Mouse (Mus musculus) lung, adult 2 months (tissue): ENCODE results near the gene Tm6sf1. TPM values are rescaled to one million over a fixed set of nuclear protein-coding genes. Genes with fewer than 3 reads are reported as not detected.

Experiments used
- DNase-seq: peaks from one replicate; pipeline ENCODE4 v3.0.0; 2022
- H3K4me1 ChIP-seq: fragments of 200-500 bp; 2 replicates; pipeline ENCODE4 v1.6.1; 2011; ENCODE audit warnings: low read length; ENCODE audit not compliant: control insufficient read depth, insufficient read depth
- H3K4me3 ChIP-seq: fragments of 200-500 bp; replicated peaks from 2 replicates; pipeline ENCODE3; 2011; ENCODE audit warnings: low read depth, mild to moderate bottlenecking, control low read depth, low read length; ENCODE audit errors: extremely low read depth
- CTCF ChIP-seq: fragments of 200-500 bp; IDR thresholded peaks from 2 replicates; pipeline ENCODE4 v1.5.1; 2011; ENCODE audit warnings: mild to moderate bottlenecking, low read length, control low read depth; ENCODE audit not compliant: insufficient read depth
- POLR2A ChIP-seq: fragments of 200-500 bp; IDR thresholded peaks from 2 replicates; pipeline ENCODE4 v1.6.1; 2011; ENCODE audit warnings: low read depth, mild to moderate bottlenecking, control low read depth, low read length, borderline replicate concordance; ENCODE audit errors: extremely low read depth
- WGBS: fragments of 180-500 bp; shearing (Covaris S2); methylation state at CpG from one replicate; pipeline ENCODE4 v1.1.7; 2018; 5-methylcytosine and 5-hydroxymethylcytosine counted together
- polyA plus RNA-seq: library from polyadenylated mRNA; depleted of rRNA; stranded (reverse); fragments of >200 nt; gene quantifications from 2 replicates; pipeline ENCODE4 v1.2.3, GENCODE M21; 2012

The Tm6sf1 gene
- polyA plus RNA-seq, 1 experiment = 82.3 TPM

DNA sequence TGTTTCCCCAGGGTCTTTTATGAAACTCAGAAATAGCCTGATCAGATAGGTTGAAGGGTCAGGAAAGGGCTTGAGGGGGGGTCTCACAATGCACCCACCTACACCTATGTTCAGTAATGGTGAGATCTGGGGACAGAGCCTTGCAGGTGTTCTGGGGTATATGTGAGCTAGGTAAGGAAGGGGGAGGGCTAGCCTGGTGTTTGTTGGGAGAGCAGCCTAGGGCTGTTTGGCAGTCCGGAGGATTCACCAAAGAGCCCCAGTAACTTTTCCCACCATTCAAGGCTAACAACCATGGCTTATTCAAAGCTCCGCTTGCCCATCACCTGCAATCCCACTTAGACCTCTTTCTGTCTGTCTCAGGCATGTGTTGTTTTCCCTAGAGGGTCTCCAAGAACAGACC lies 2.7 kb downstream of the Tm6sf1 start:
- TF ChIP-seq POLR2A (no peak), CTCF (no peak)
- WGBS = 88% methylated on average over 2 of the region's 2 CpGs
- no peak for DNase-seq
- no peak overlapping the region for H3K4me3 ChIP-seq
- peaks cover 9% of the 10 kb centered on the region; the same call in 1 of the 2 replicates for H3K4me1 ChIP-seq

DNA sequence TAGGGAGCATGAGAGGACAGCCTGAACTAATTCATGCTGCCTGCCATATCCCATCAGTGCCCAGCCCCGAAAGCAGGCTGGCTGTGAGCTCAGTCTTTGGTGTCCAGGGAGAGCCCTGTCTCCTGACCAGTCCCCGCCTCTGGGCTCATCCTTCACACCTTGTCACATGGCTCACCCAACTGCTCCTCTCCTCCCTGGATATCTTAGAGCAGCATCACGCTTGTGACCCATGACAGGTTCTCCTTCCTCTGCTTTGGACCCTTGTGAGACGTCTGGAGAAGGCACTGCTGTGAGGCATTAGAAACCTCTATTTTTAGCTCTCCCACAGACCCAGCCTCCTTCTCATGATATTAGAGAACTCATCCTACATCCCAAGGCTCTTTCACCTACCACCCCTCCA lies 3.1 kb downstream of the Tm6sf1 start:
- DNase-seq = no peak
- WGBS = 50% methylated on average over 4 of the region's 4 CpGs
- no peak for TF ChIP-seq POLR2A
- TF ChIP-seq CTCF = no peak
- peaks cover 9% of the 10 kb centered on the region; the same call in 1 of the 2 replicates for H3K4me1 ChIP-seq
- no peak overlapping the region for H3K4me3 ChIP-seq

DNA sequence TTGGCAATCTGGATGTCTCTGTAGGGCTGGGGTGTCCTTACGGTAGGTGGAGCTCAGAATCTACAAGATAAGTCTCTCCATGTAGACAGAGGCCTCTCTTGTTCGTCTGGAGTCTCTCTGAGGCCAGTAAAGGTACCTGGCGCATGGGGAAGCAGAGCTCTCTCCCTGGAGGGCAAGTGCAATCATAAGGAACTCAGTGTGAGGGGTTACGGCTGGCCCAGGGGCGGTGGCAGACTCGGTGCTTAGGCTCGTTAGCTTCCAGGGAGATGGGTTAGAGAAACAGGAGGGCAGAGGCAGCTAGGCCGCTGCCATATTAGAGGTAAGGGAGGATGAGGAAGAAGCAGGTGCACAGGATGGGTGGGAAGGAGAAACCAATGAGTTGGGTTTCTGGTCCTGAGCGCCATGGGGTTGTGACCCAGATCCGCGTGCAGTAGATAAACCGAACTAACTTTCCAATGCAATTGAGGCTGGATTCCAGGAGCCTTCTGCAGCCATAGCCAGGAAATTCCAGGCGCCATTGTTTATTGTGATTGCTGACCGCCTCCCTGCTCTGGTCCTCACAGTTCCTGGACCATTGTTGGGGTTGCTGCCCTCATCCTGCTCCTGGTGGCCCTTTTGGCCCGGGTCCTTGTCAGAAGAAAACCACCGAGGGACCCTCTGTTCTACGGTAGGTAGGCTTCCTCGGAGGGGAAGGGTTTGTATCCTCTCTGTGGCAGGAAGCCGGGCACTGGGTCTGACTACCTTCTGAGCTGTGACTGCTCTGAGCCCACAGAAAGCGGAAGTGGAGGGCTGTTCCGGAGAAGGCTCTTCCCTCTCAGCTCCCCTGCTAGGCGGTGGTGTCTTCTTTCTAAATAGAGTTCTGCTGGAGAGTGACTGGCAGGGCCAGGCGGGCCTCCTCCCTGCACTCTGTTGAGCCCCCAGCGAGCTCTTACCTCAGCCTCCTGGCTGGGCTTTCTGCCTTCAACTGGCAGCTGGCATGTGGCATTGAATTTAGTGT lies 4.1 kb downstream of the Tm6sf1 start:
- TF ChIP-seq POLR2A (peak; percentile 70; the same call in 1 of the 2 replicates), CTCF (no peak)
- Histone ChIP-seq H3K4me1 (peaks cover 13% of the 10 kb centered on the region; the same call in 1 of the 2 replicates), H3K4me3 (peak overlapping the region; percentile 17)
- 48% methylated on average over 24 of the region's 24 CpGs for WGBS
- peak; percentile 36 for DNase-seq

DNA sequence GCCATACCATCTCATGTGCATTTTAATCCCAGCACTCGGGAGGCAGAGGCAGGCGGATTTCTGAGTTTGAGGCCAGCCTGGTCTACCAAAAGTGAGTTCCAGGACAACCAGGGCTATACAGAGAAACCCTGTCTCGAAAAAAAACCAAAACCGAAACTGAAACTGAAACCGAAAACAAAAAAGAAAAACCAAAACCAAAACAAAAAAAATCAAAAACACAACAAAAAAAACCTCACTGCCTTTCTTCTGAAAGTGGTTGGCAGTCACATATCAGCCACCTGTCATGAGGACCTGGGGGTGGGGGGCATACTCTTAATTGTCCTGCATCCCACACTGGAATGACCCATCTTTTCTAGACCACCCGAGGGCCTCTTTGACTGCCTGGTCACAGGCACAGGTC lies 5.8 kb downstream of the Tm6sf1 start:
- H3K4me3 ChIP-seq = no peak overlapping the region
- DNase-seq = no peak
- H3K4me1 ChIP-seq = peaks cover 13% of the 10 kb centered on the region; the same call in 1 of the 2 replicates
- TF ChIP-seq CTCF (no peak), POLR2A (no peak)
- WGBS = 84% methylated on average over 6 of the region's 6 CpGs

DNA sequence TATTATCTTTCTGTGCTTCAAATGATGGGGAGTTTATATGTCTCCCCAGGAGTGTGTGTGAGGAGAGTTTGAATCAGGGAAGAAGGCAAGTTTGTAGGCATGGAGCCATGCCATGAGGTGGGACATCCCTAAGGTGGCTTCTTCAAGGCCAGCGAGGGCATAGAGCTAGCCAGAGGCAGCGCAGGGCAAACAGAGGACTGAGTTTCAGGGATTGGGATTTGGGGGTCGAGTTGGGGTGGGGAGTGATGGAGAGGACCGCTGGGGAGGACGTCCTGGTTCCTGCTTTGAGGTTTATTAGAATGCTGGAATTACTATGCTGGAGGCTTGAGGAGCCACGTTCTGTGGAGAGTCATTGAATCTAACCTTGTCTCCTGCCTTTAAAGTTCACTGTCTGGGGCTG lies 7.1 kb downstream of the Tm6sf1 start:
- 90% methylated on average over 6 of the region's 6 CpGs for WGBS
- Histone ChIP-seq H3K4me1 (peaks cover 12% of the 10 kb centered on the region; the same call in 1 of the 2 replicates), H3K4me3 (no peak overlapping the region)
- no peak for TF ChIP-seq CTCF
- no peak for DNase-seq

DNA sequence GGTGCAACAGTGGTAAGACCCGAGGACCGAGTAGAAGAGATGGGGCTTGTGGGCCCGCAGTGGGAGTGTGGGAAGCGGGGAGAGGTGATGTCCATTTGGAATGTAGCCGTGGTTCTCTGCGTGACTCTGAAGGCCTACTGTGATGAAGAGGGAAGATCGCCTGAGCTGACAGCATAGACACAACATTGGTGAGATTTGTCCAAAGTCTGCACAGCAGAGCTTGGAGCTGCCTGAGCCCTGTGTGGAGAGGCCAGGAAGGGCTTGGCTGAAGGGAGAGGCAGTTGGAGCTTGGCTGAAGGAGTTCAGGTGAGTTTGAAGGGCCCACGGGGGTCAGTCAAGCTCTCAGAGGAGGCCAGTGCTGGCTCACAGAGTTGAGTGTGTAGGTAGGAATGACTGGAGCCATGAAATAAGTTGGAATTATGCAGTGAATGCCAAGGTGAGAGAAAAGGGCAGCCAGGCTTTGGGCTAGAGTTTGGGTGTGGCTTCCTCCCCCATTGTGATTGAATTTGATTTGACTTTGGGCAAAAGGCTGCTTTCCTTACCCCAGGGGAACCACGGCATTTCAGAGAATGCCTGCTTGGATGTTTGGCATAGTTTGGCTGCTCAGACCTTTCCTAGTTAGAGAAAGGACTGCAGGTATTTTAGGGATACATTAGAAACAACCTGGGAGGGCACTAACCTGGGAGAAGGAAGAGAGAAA lies 8.6 kb downstream of the Tm6sf1 start:
- no peak overlapping the region for H3K4me3 ChIP-seq
- peaks cover 10% of the 10 kb centered on the region; the same call in 1 of the 2 replicates for H3K4me1 ChIP-seq
- DNase-seq = no peak
- TF ChIP-seq POLR2A (no peak), CTCF (no peak)
- 82% methylated on average over 9 of the region's 9 CpGs for WGBS

DNA sequence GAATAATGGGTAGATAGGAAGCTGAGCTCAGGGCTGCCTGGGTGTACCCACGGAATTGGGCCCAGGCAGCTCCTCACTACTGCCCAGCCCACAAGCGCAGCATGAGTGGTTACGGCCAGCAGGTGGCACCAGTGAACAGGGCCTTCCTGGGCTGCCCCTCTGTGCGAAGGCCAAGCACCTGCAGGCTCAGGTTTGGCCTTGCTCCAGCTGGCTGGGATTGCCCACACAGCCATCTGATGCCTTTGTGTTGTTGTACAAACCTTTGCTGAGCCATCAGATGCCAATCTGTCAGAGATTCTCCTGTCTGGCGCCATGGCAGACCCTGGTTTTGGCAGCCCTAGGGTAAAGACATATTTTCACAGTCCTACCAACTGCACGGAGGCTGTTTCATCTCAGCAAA lies 9.4 kb downstream of the Tm6sf1 start:
- Histone ChIP-seq H3K4me1 (peaks cover 11% of the 10 kb centered on the region; the same call in 1 of the 2 replicates), H3K4me3 (no peak overlapping the region)
- peak; percentile 81 for TF ChIP-seq CTCF
- no peak for TF ChIP-seq POLR2A
- 27% methylated on average over 6 of the region's 6 CpGs for WGBS
- DNase-seq = peak; percentile 68

DNA sequence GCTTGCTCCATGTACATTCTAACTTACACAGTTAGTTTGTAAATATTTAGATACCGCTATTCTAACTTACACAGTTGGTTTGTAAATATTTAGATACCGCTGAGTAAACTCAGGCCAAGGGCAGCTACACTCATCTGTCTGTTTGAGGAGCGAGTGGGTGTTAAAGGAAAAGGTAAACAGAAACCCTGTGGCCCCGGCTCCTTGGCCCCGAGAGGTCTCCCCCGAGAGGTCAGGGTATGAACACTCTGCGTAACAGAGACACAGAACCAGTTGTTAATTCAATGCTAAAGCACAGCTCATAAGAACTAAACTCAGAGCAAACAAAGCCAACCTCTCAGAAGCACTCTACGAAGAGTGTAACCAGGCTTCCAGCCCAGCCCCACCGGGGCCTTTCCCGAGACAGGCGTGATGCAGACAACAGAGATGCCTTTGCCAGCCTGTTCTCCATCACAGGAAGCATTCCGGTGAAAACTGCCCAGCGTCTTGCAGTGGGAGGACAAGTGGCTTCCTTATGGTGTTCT lies 13.8 kb downstream of the Tm6sf1 start:
- no peak overlapping the region for H3K4me3 ChIP-seq
- 37% methylated on average over 13 of the region's 13 CpGs for WGBS
- H3K4me1 ChIP-seq = peaks cover 5% of the 10 kb centered on the region; the same call in 1 of the 2 replicates
- TF ChIP-seq CTCF = no peak
- TF ChIP-seq POLR2A = no peak
- no peak for DNase-seq

DNA sequence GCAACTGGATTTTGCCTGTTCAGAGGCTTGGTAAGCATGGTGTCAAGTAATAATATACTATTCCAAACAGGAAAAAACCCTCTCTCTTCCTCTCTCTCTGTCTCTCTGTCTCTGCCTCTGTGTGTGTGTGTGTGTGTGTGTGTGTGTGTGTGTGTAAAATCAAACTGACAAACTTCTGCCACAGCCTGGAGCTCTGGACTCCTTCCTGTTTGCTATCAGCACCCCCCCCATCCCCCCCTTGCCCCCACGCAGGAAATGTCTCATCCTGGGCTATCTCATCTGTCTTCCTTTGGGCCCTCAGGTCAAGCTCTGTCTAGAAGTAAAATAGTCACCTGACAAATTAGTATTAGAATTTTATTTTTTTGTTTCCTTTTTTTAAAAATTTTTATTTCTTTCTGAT lies 15.0 kb downstream of the Tm6sf1 start:
- DNase-seq = no peak
- TF ChIP-seq CTCF (no peak), POLR2A (no peak)
- Histone ChIP-seq H3K4me1 (peaks cover 4% of the 10 kb centered on the region; the same call in 1 of the 2 replicates), H3K4me3 (no peak overlapping the region)
- WGBS = 23% methylated on average over 1 of the region's 1 CpGs
